Mouse (Mus musculus) heart, postnatal 0 days (tissue): Measurements from ENCODE around the gene Sorbs2. TPM values are rescaled to one million over a fixed set of nuclear protein-coding genes. Genes with fewer than 3 reads are reported as not detected.

Experiments
- ATAC-seq: fragments of 200-750 bp; cut with Nextera tagmentation; 2 replicates; pipeline ENCODE4 v1.8.0; 2017; ENCODE audit warnings: low read depth, moderate number of reproducible peaks, moderate library complexity; ENCODE audit not compliant: insufficient read depth
- DNase-seq: peaks from one replicate; pipeline ENCODE4 v3.0.0-alpha.2; 2016; ENCODE audit warnings: low spot score
- H3K27ac ChIP-seq: fragments of 300-500 bp; sonication (generic); 2 replicates; pipeline ENCODE4 v1.5.1; 2014; ENCODE audit warnings: low read depth, mild to moderate bottlenecking
- H3K27me3 ChIP-seq: fragments of 300-500 bp; sonication (generic); 2 replicates; pipeline ENCODE4 v1.6.1; 2014; ENCODE audit warnings: low read length, mixed read lengths; ENCODE audit not compliant: control insufficient read depth, insufficient read depth
- H3K36me3 ChIP-seq: fragments of 300-500 bp; sonication (generic); replicated peaks from 2 replicates; pipeline ENCODE4 v1.6.1; 2014; ENCODE audit warnings: low read length, mixed read lengths; ENCODE audit not compliant: control insufficient read depth, insufficient read depth
- H3K4me1 ChIP-seq: fragments of 300-500 bp; sonication (generic); 2 replicates; pipeline ENCODE4 v1.6.1; 2014; ENCODE audit warnings: antibody characterized with exemption; ENCODE audit not compliant: control insufficient read depth, insufficient read depth
- H3K4me2 ChIP-seq: fragments of 300-500 bp; sonication (generic); 2 replicates; pipeline ENCODE4 v1.6.1; 2014; ENCODE audit warnings: low read depth, mild to moderate bottlenecking, low read length, moderate library complexity
- H3K4me3 ChIP-seq: fragments of 300-500 bp; sonication (generic); 2 replicates; pipeline ENCODE4 v1.5.1; 2014; ENCODE audit warnings: low read depth, low read length
- H3K9ac ChIP-seq: fragments of 300-500 bp; sonication (generic); replicated peaks from 2 replicates; pipeline ENCODE4 v1.6.1; 2014; ENCODE audit warnings: low read depth, low read length, mixed read lengths
- H3K9me3 ChIP-seq: fragments of 300-500 bp; sonication (generic); replicated peaks from 2 replicates; pipeline ENCODE4 v1.6.1; 2016; ENCODE audit warnings: low read length; ENCODE audit not compliant: control insufficient read depth
- CTCF ChIP-seq: IDR thresholded peaks from 2 replicates; pipeline ENCODE4 v1.5.1; 2016; ENCODE audit warnings: antibody characterized with exemption, control low read depth, low read depth
- EP300 ChIP-seq: IDR thresholded peaks from 2 replicates; pipeline ENCODE4 v1.6.1; 2016; ENCODE audit warnings: antibody characterized with exemption, low read depth
- WGBS: fragments of 180-500 bp; shearing (Covaris S2); extraction: QIAGEN DNeasy Blood & Tissue Kit; methylation state at CpG from one replicate; pipeline ENCODE4 v1.1.7; 2014; 5-methylcytosine and 5-hydroxymethylcytosine counted together
- polyA plus RNA-seq: library from polyadenylated mRNA; unstranded; fragments of >200 nt; fragmentation: Nextera tagmentation; extraction: Ambion mirVana; gene quantifications from 2 replicates; pipeline ENCODE4 v1.2.1, GENCODE M21; 2015
- total RNA-seq: library from RNA; depleted of rRNA; stranded (reverse); fragments of >200 nt; gene quantifications from 2 replicates; pipeline ENCODE4 v1.2.3, GENCODE M21; 2014; ENCODE audit warnings: low replicate concordance; rRNA removed

The Sorbs2 gene
- total RNA-seq (385 and 419 TPM in 2 replicates), polyA plus RNA-seq (205 and 228 TPM in 2 replicates)

GRCm38 (mm10) chr8:45507634-45508321, at the start of gene Sorbs2:
Sorbs2 (plus strand) TSS chr8:45507788.
- Histone ChIP-seq H3K9me3 (no peaks in the 10 kb centered on the region), H3K27me3 (no peaks in the 10 kb centered on the region), H3K4me2 (peak within 1 kb of the TSS; percentile 47), H3K27ac (no peak within 1 kb of the TSS), H3K4me1 (no peaks in the 10 kb centered on the region), H3K4me3 (peak within 1 kb of the TSS; percentile 11; the same call in 1 of the 2 replicates), H3K9ac (no peak within 1 kb of the TSS), H3K36me3 (no peaks in the 10 kb centered on the region)
- DNase-seq = no peak
- ATAC-seq = no peak
- TF ChIP-seq EP300 = no peak
- TF ChIP-seq CTCF = no peak
- 26% methylated on average over 16 of the region's 16 CpGs for WGBS

GRCm38 (mm10) chr8:45457874-45458273, 49.7 kb upstream of the Sorbs2 start:
- peak; percentile 41; the same call in 1 of the 2 replicates for ATAC-seq
- Histone ChIP-seq H3K9me3 (no peaks in the 10 kb centered on the region; the same call in 1 of the 2 replicates), H3K4me3 (no peak overlapping the region), H3K9ac (no peak overlapping the region), H3K27ac (no peak overlapping the region), H3K4me1 (no peaks in the 10 kb centered on the region), H3K27me3 (no peaks in the 10 kb centered on the region), H3K36me3 (no peaks in the 10 kb centered on the region), H3K4me2 (no peak overlapping the region)
- no peak for DNase-seq
- TF ChIP-seq CTCF (peak; percentile 37), EP300 (no peak)

GRCm38 (mm10) chr8:45469006-45469405, 38.6 kb upstream of the Sorbs2 start:
- no peaks in the 10 kb centered on the region for H3K36me3 ChIP-seq
- H3K4me3 ChIP-seq = no peak overlapping the region
- no peaks in the 10 kb centered on the region for H3K27me3 ChIP-seq
- no peak for DNase-seq
- no peak overlapping the region for H3K4me2 ChIP-seq
- no peak overlapping the region for H3K9ac ChIP-seq
- H3K9me3 ChIP-seq = no peaks in the 10 kb centered on the region
- peak overlapping the region; percentile 1; the same call in 1 of the 2 replicates for H3K27ac ChIP-seq
- TF ChIP-seq CTCF (no peak), EP300 (no peak)
- no peaks in the 10 kb centered on the region for H3K4me1 ChIP-seq
- WGBS = 84% methylated on average over 2 of the region's 2 CpGs
- ATAC-seq = no peak

- H3K9me3 ChIP-seq = no peaks in the 10 kb centered on the region
- TF ChIP-seq EP300 (no peak), CTCF (no peak)
Measured at GRCm38 (mm10) chr8:45469507-45470178, 37.9 kb upstream of the Sorbs2 start.

GRCm38 (mm10) chr8:45480886-45481285, 26.7 kb upstream of the Sorbs2 start:
- Histone ChIP-seq H3K36me3 (no peaks in the 10 kb centered on the region), H3K9ac (no peak overlapping the region), H3K27me3 (no peaks in the 10 kb centered on the region), H3K4me3 (no peak overlapping the region), H3K27ac (no peak overlapping the region), H3K9me3 (0 out of 2 replicates have a peak, but pooled peaks cover 5% of the 10 kb centered on the region), H3K4me1 (no peaks in the 10 kb centered on the region), H3K4me2 (no peak overlapping the region)
- ATAC-seq (no peak), DNase-seq (no peak)
- whole genome bisulfite sequencing = 43% methylated on average over 4 of the region's 4 CpGs
- TF ChIP-seq CTCF (no peak), EP300 (no peak)

More at GRCm38 (mm10) chr8:45469507-45470178, 37.9 kb upstream of the Sorbs2 start:
- Histone ChIP-seq H3K36me3 (no peaks in the 10 kb centered on the region), H3K4me1 (no peaks in the 10 kb centered on the region), H3K9ac (no peak overlapping the region), H3K4me3 (no peak overlapping the region), H3K27me3 (no peaks in the 10 kb centered on the region), H3K27ac (peak overlapping the region; percentile 1; the same call in 1 of the 2 replicates), H3K4me2 (no peak overlapping the region)
- DNase-seq = peak; percentile 10
- WGBS = 56% methylated on average over 8 of the region's 8 CpGs
- peak; percentile 49 for ATAC-seq
